Mouse (Mus musculus): ENCODE results near the gene Pnkd.
"Not testable (repeated sequence)": the region's sequence is repeated elsewhere in the genome, so short reads cannot be mapped to it uniquely, and the experiment has no call there.

Gene Pnkd

GRCm38 (mm10) chr1:74298157-74298750 lies 13.5 kb downstream of the Pnkd start:
- DNase-seq: no peak

- DNase-seq: no peak
Measured at GRCm38 (mm10) chr1:74298996-74299395, 14.3 kb downstream of the Pnkd start.

- no peak for DNase-seq
Measured at GRCm38 (mm10) chr1:74300347-74301110, 15.8 kb downstream of the Pnkd start.

GRCm38 (mm10) chr1:74302229-74302628 lies 17.5 kb downstream of the Pnkd start:
- DNase-seq: no peak

- no peak for DNase-seq
Measured at GRCm38 (mm10) chr1:74302835-74303234, 18.1 kb downstream of the Pnkd start.

GRCm38 (mm10) chr1:74303509-74304338 lies 19.0 kb downstream of the Pnkd start:
- DNase-seq: peak; percentile 52

GRCm38 (mm10) chr1:74304339-74304790 lies 19.6 kb downstream of the Pnkd start:
- no peak for DNase-seq

- no peak for DNase-seq
Measured at GRCm38 (mm10) chr1:74304946-74305345, 20.2 kb downstream of the Pnkd start.

- DNase-seq: no peak
Measured at GRCm38 (mm10) chr1:74305522-74305921, 20.8 kb downstream of the Pnkd start, which contains the start of gene Tmbim1. Tmbim1 (minus strand) TSS chr1:74305622.

GRCm38 (mm10) chr1:74307146-74307545 lies 22.4 kb downstream of the Pnkd start:
- DNase-seq: no peak

- no peak for DNase-seq
Measured at GRCm38 (mm10) chr1:74308001-74308964, 23.6 kb downstream of the Pnkd start.

- no peak for DNase-seq
Measured at GRCm38 (mm10) chr1:74309767-74310166, 25.0 kb downstream of the Pnkd start.

GRCm38 (mm10) chr1:74313049-74313692 lies 28.4 kb downstream of the Pnkd start:
- peak; percentile 78 for DNase-seq

GRCm38 (mm10) chr1:74314796-74315195 lies 30.1 kb downstream of the Pnkd start:
- DNase-seq: no peak

- no peak for DNase-seq
Measured at GRCm38 (mm10) chr1:74316114-74316827, 31.5 kb downstream of the Pnkd start.

GRCm38 (mm10) chr1:74318711-74319110 lies 34.0 kb downstream of the Pnkd start:
- no peak for DNase-seq

GRCm38 (mm10) chr1:74321396-74321795 lies 36.7 kb downstream of the Pnkd start:
- no peak for DNase-seq

- DNase-seq: not testable (repeated sequence)
Measured at GRCm38 (mm10) chr1:74326916-74327315, 42.2 kb downstream of the Pnkd start.

- DNase-seq: no peak
Measured at GRCm38 (mm10) chr1:74329899-74330431, 45.2 kb downstream of the Pnkd start.

- DNase-seq: no peak
Measured at GRCm38 (mm10) chr1:74331046-74331681, 46.4 kb downstream of the Pnkd start.

Measured in thymus, postnatal 14 days (tissue).